Mouse (Mus musculus) adrenal gland, adult 2 months (tissue): ENCODE results near the gene Nmrk1. TPM values are rescaled to one million over a fixed set of nuclear protein-coding genes. Genes with fewer than 3 reads are reported as not detected.

ENCODE experiments used
- DNase-seq: peaks from one replicate; pipeline ENCODE4 v3.0.0; 2021
- polyA plus RNA-seq: library from polyadenylated mRNA; depleted of rRNA; stranded (reverse); fragments of >200 nt; gene quantifications from 2 replicates; pipeline ENCODE4 v1.2.3, GENCODE M21; 2012
- total RNA-seq, 2 experiments: library from RNA; stranded (reverse); gene quantifications; 2 replicates each; pipeline ENCODE4 v1.2.3; 2021

Nmrk1 gene
- total and polyA plus RNA-seq, 3 experiments = 3.2 to 11.9 (median 9.5) TPM

DNA sequence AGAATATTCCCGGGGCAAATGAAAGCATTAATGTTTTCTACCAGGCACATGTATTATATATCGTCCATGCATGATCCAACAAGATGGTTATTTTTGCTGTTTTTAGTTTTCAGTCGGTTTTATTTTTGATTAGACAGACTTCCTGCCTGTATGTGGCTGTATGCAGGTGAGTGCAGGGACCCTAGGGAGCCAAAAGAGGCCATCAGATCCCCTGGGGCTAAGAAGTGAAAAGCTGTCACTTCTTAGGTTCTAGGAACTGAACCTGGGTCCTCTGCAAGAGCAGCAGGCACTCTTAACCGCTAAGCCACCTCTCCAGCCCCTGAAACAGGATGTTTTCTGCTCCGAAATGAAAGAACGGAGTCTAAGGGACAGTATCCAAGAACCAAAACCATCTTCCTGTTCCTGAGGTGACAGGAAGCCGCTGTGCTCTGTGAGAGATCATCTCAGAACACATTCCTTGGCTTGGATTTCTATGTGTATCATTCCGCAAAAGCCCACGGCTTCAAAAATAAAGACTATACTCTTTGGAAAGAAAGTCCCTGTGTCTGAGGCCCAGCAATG lies 16.0 kb upstream of the Nmrk1 start:
- DNase-seq = no peak

DNA sequence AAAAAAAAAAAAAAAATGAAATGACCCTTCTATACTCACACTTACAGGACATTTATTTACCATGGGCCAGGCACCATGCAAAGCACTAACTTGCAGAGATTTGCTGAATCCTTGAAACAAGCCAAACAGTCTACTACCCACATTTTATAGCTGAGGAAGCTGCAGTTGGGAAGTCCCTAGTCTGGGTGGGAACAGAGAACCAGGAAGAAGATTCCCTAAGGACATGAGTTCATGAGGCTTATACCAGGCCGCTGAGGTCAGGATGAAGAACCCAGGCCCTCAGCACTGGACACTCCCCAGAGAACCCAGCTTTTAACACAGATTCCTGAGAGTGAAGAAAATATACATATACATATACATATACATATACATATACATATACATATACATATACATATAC lies 14.2 kb upstream of the Nmrk1 start:
- no peak for DNase-seq

DNA sequence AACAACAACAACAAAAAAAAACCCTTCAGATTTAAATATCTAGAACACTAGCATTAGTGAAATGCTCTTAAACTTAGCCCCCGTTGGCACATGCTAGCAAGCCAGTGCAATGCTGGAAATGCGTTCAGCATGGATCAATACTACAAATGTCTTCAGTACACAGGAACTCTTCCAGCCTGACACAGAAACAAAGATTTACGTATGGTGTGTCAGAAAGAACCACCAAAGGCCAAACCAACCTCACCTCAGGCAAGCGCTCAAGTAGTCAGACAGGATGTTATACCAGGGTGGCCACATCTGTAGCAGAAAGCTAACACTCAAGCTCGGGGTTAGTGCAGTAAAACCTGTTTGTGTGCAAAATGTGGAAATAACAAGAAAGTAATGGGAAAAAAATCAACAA lies 12.7 kb upstream of the Nmrk1 start:
- DNase-seq = no peak

GRCm38 (mm10) chr19:18619691-18620090 lies 12.1 kb upstream of the Nmrk1 start:
- no peak for DNase-seq

DNA sequence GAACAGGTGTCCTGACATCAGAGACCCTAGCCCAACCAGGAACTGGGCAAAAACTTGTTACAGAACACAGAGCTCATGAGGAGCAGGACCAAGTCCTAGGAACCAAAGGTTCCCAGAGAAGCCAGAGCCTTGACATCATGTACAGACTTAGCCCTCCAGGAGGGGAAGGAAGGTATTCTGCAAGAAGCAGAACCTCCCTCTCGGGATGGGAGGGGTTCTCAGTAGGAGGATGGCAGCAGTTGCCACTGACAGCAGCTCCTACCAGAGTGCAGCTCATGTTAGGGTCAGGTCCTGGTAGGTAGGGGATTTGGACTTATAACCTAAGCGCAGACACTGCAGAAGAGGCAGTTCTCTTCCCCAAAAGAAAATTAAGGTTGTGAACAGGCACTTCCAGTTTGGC lies 7.9 kb upstream of the Nmrk1 start:
- DNase-seq = no peak

DNA sequence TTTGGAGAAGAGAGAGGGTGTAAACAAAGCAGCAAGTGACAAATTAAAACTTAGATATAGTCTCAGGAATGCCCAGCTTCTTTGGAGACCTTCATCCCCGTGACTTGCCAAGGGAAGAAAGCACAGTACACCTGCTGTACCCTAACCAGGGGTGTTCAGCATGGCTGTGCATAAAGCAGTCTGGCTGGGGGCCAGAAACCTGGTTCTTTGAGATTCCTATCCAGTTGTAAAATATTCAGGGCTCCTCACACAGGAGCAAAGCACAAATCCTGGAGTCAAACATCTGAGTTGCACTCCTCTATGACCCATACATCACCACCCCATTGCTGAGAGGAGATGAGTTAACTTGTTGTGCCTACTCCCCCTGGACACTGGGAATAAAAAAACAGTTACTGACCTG lies 2.2 kb upstream of the Nmrk1 start:
- no peak for DNase-seq

- peak; percentile 42 for DNase-seq
Measured at GRCm38 (mm10) chr19:18630221-18631119, 1.3 kb upstream of the Nmrk1 start.

- DNase-seq = peak; percentile 84
Measured at GRCm38 (mm10) chr19:18631161-18631643, 548 bp upstream of the Nmrk1 start.

DNA sequence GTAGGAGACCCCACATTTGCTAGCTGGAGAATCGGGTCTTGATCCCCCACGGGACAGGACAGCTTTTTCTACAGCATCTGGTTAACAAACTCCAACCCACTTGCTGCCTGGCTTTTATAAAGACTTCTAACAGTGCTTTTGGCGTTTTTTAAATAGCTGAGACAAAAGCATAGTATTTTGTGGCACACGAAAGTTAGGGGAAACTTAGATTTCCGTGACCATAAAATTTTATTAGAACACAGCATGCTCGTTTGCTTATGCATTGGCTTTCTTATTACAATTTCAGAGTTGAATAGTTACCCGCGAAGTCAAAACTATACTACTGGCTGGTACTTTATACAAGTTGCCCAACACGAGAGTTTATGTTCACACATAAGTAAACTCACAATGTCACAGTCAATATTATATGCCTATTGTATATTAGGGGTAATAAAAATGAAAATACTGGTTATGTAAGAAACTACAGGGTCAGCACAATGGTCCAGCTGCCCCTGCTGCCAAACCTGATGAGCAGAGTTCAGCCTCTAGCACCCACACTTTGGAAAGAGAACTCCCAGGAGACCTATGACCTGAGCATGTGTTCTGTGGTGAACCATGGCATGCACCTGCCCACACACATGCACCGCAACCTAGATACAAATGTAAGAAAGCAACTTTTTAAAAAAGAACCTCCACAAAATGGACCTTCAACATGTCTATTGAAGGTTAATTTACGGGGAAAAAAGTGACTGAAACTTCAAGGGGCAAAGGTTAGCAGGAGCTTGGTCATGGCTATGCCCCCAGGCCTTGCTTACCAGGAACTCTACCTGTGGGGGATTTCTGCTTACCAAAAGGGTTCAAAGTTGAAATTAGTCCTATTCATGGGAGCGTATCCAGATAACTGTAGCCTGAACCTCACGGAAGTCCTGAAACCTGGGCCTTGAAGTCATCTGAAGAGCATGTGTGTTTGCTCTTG lies 758 bp downstream of the Nmrk1 start:
- DNase-seq = no peak

DNA sequence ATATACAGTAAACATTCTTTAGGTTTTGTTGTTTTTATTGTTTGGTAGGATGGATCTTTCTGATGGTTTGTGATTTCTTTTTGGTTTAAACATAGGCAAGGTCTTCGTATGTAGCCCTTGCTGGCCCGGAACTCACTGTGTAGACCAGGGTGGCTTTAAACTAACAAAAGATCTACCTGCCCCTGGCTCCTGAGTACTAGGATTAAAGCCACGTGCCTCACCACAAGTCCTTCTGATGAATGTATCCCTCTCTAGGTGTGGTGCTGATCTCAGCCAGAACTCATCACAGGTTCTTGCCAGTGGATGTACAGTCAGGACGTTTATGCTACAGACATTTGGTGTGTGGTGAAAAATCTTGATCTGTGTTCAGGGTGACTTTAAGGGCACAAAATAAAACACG lies 6.2 kb downstream of the Nmrk1 start:
- DNase-seq = no peak

- no peak for DNase-seq
Measured at GRCm38 (mm10) chr19:18638949-18639348, 7.2 kb downstream of the Nmrk1 start.

- DNase-seq = no peak
Measured at GRCm38 (mm10) chr19:18639552-18639951, 7.8 kb downstream of the Nmrk1 start.

DNA sequence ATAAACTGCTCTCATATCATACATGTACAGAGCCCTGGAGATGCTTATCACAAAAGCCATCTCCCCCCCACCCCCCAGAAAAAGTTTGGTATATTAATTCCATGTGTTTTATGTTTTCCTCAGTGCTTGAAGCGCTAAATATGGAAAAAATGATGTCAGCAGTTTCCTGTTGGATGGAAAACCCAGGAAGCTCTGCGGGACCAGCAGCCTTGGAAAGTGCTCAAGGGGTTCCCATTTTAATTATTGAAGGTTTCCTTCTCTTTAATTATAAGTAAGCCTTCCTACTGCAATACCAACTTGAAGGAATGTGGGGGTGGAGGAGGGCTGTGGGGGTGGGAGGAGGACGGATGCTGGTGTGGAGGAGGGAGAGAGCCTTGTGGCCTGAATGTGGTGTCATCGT lies 9.3 kb downstream of the Nmrk1 start:
- DNase-seq = no peak

GRCm38 (mm10) chr19:18643411-18643810 lies 11.7 kb downstream of the Nmrk1 start:
- DNase-seq = no peak

GRCm38 (mm10) chr19:18644084-18644483 lies 12.3 kb downstream of the Nmrk1 start:
- no peak for DNase-seq

GRCm38 (mm10) chr19:18646397-18646796 lies 14.6 kb downstream of the Nmrk1 start:
- DNase-seq = no peak

- peak; percentile 73 for DNase-seq
Measured at GRCm38 (mm10) chr19:18646853-18647420, 15.2 kb downstream of the Nmrk1 start.

DNA sequence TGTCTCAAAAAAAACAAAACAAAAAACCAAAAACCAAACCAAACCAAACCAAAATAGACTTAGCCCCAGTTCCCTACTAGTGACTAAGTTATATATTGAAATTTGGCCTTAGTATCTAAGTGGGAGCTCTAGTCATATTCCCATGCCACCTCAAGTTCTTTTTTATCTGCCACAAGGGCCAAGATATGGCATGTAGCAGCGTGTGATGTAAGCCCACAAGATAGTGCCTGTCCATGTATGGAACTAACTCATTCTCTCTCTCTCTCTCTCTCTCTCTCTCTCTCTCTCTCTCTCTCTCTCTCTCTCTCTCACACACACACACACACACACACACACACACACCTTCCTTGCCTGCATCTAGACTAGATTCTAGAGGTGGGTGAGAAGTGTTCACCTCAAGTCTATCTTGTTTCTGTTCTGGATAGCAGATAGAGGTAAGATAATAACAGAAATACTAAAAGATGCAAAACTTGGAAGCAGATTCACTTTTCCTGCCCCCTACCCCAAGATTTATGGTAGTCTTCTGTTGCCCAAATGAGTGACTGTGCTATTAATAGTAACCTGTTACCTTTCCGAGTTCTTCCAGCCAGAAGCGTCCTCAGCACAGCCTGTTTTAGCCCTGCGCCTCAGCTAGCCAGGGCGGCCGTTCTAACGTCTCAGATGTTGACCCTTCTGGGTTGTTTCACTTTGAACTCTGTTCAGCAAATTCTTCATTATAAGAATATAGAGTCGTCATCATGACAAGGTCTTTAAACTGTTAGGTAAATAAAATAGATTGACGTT lies 16.2 kb downstream of the Nmrk1 start:
- no peak for DNase-seq

DNA sequence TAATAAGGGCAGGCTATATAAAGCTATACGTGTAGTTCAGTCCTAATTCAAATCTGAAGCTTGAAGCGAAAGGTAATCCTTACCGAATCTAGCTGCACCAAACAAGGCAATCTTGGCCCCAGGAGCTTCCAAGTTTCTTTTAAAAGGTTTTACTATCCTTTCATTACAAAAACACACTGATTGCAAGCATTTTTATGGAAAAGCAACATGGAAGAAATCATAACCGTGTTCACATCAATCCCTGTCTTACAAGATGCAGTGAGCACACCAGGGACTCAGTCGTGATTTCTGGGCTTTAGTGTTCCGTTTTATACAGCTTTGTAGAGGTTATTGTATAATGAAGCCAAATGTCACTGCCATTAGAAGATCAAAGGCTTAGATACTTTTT lies 16.8 kb downstream of the Nmrk1 start:
- DNase-seq = no peak

GRCm38 (mm10) chr19:18649955-18650354 lies 18.2 kb downstream of the Nmrk1 start:
- no peak for DNase-seq

- no peak for DNase-seq
Measured at GRCm38 (mm10) chr19:18650473-18650872, 18.7 kb downstream of the Nmrk1 start.
